Mouse (Mus musculus) erythroblast, embryonic 14.5 days (primary cell): ENCODE data around the gene Fdxr.

ENCODE experiments used
- GATA1 ChIP-seq: IDR thresholded peaks from 2 replicates; pipeline ENCODE4 v1.6.1; 2012; ENCODE audit warnings: low read length, inconsistent platforms, mixed read lengths
- TAL1 ChIP-seq: IDR thresholded peaks from 3 replicates; pipeline ENCODE4 v1.6.1; 2012; ENCODE audit warnings: low read length, inconsistent platforms, mixed read lengths

DNA sequence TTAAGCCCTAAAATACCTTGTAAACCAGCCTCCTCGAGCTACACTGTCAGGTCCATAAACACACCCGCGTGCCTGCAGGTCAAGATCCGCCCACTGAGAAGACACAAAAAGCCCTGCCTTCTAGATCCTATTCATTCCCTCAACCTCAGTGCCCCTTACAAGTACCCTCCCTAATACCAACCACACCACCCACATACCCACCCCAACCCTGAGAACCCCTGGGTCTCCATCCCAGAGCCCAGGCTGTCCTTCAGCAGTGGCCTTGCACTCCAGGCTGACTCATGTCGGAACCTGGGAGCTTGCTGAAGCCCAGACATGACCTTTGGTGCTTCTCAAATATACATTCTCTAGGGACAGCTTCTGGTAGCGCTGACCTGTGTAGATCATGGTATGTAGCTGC lies 2.1 kb downstream of the Fdxr start:
- TF ChIP-seq TAL1 = no peak
- no peak for TF ChIP-seq GATA1
